Mouse (Mus musculus): Measurements from ENCODE around the gene Slc25a10.

GRCm38 (mm10) chr11:120483448-120483934 is 8.1 kb upstream of the Slc25a10 start:
- TF ChIP-seq ZNF384 (IDR thresholded peaks at IDR 0.05; ENCODE audit: low read depth, low read length) (no peak), CHD2 (IDR thresholded peaks at IDR 0.05; ENCODE audit: low read depth, low read length) (no peak), ZC3H11A (IDR thresholded peaks at IDR 0.05; ENCODE audit: borderline replicate concordance, low read depth, low read length) (no peak), HCFC1 (IDR thresholded peaks at IDR 0.05; ENCODE audit: borderline replicate concordance, insufficient read depth, low read length) (no peak)

Data from ES-E14 (cell line).